Mouse (Mus musculus): ENCODE measurements around the gene Oxct2b. TPM values are rescaled to one million over a fixed set of nuclear protein-coding genes. Genes with fewer than 3 reads are reported as not detected.
"Not testable (repeated sequence)": the region's sequence is repeated elsewhere in the genome, so short reads cannot be mapped to it uniquely, and the experiment has no call there.

Gene Oxct2b
- polyA plus RNA-seq, 1 experiment from 2014 or later, result 0.18 TPM

DNA sequence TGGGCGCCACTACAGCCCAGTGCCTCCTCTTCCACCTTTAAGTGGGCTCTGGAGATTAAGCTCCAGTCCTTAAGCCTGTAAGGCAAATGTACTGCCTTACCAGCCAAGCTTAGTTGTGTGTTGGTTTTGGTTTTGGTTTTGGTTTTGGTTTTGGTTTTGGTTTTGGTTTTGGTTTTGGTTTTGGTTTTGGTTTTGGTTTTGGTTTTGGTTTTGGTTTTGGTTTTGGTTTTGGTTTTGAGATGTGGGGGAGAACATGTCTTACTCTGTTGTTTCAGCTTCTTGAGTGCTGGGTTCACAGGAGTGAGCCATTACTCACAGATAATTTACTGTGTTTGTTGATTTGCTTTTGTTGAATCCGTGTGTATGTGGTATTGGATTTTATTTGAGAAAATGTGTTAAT is 30.8 kb upstream of the Oxct2b start:
- no peak overlapping the region for H3K27ac ChIP-seq (ENCODE audit: low read depth, low read length)
- no peaks in the 10 kb centered on the region for H3K9me3 ChIP-seq (ENCODE audit: control insufficient read depth, low read length)
- no peaks in the 10 kb centered on the region for H3K27me3 ChIP-seq (ENCODE audit: control insufficient read depth, insufficient read depth, low read length)
- no peaks in the 10 kb centered on the region for H3K36me3 ChIP-seq (ENCODE audit: control insufficient read depth, insufficient read depth, low read length)
- peaks cover 4% of the 10 kb centered on the region; the same call in 1 of the 2 replicates for H3K4me1 ChIP-seq (ENCODE audit: control insufficient read depth, insufficient read depth, low read length)
- no peak overlapping the region for H3K9ac ChIP-seq (ENCODE audit: low read length)
- 80% methylated on average over 2 of the region's 2 CpGs for WGBS
- H3K4me2 ChIP-seq, result no peak overlapping the region
- no peak overlapping the region for H3K4me3 ChIP-seq (ENCODE audit: low read depth, low read length)
- DNase-seq (ENCODE audit: low spot score, missing footprints) (no peak), ATAC-seq (ENCODE audit: low FRiP score) (no peak)

DNA sequence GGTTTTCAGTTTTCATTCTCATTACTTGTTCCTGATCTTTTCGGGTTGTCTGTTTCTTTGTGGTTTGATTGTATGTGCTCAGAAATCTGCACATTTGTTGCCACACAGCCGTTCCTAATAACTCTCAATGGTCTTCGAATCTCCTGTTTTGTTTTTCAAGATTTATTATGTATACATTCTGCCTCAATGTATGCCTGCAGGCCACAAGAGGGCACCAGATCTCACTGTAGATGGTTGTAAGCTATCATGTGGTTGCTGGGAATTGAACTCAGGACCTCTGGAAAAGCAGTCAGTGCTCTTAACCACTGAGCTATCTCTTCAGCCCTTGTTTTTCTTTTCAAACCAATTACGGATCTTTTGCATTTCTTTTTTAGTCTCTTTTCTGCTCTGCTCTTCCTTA is 29.7 kb upstream of the Oxct2b start:
- Histone ChIP-seq H3K27me3 (ENCODE audit: control insufficient read depth, insufficient read depth, low read length) (no peaks in the 10 kb centered on the region), H3K36me3 (ENCODE audit: control insufficient read depth, insufficient read depth, low read length) (no peaks in the 10 kb centered on the region), H3K4me3 (ENCODE audit: low read depth, low read length) (no peak overlapping the region), H3K27ac (ENCODE audit: low read depth, low read length) (no peak overlapping the region), H3K4me1 (ENCODE audit: control insufficient read depth, insufficient read depth, low read length) (peaks cover 4% of the 10 kb centered on the region; the same call in 1 of the 2 replicates), H3K4me2 (no peak overlapping the region), H3K9ac (ENCODE audit: low read length) (no peak overlapping the region), H3K9me3 (ENCODE audit: control insufficient read depth, low read length) (no peaks in the 10 kb centered on the region)
- ATAC-seq (ENCODE audit: low FRiP score) (no peak), DNase-seq (ENCODE audit: low spot score, missing footprints) (no peak)
- WGBS, result 88% methylated on average over 4 of the region's 4 CpGs

DNA sequence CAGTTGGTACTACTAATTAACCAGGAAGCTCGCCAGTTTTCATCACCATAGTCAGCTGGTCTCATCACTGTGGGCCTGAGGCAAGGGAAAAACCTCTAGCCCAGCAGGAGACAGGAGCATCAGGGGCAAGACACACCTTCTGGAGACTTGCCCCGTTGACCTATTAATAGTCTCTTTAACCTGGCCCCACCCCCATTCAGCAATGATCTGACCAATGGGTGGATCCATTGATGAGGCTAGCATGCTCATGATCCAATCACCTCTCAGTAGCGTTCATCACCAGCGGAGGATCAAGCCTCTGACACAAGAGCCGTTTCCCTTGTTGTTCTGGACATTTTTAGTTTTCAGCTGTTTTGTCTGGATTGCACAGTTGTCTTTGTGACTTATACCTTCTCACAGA is 23.4 kb upstream of the Oxct2b start:
- Histone ChIP-seq H3K4me3 (ENCODE audit: low read depth, low read length) (no peak overlapping the region), H3K36me3 (ENCODE audit: control insufficient read depth, insufficient read depth, low read length) (no peaks in the 10 kb centered on the region), H3K27ac (ENCODE audit: low read depth, low read length) (no peak overlapping the region), H3K4me1 (ENCODE audit: control insufficient read depth, insufficient read depth, low read length) (no peaks in the 10 kb centered on the region), H3K9me3 (ENCODE audit: control insufficient read depth, low read length) (no peaks in the 10 kb centered on the region), H3K9ac (ENCODE audit: low read length) (no peak overlapping the region), H3K4me2 (no peak overlapping the region), H3K27me3 (ENCODE audit: control insufficient read depth, insufficient read depth, low read length) (no peaks in the 10 kb centered on the region)
- WGBS, result 79% methylated on average over 5 of the region's 5 CpGs
- ATAC-seq (ENCODE audit: low FRiP score) (no peak), DNase-seq (ENCODE audit: low spot score, missing footprints) (no peak)

- H3K36me3 ChIP-seq (ENCODE audit: control insufficient read depth, insufficient read depth, low read length), result no peaks in the 10 kb centered on the region
- no peak overlapping the region for H3K9ac ChIP-seq (ENCODE audit: low read length)
- no peak overlapping the region for H3K4me2 ChIP-seq
- WGBS, result 66% methylated on average over 17 of the region's 17 CpGs
- H3K27ac ChIP-seq (ENCODE audit: low read depth, low read length), result no peak overlapping the region
- H3K9me3 ChIP-seq (ENCODE audit: control insufficient read depth, low read length), result no peaks in the 10 kb centered on the region
- H3K4me1 ChIP-seq (ENCODE audit: control insufficient read depth, insufficient read depth, low read length), result no peaks in the 10 kb centered on the region
- no peaks in the 10 kb centered on the region for H3K27me3 ChIP-seq (ENCODE audit: control insufficient read depth, insufficient read depth, low read length)
- ATAC-seq (ENCODE audit: low FRiP score), result no peak
- no peak for DNase-seq (ENCODE audit: low spot score, missing footprints)
- H3K4me3 ChIP-seq (ENCODE audit: low read depth, low read length), result no peak overlapping the region
Measured at GRCm38 (mm10) chr4:123093064-123093776, 22.8 kb upstream of the Oxct2b start.

DNA sequence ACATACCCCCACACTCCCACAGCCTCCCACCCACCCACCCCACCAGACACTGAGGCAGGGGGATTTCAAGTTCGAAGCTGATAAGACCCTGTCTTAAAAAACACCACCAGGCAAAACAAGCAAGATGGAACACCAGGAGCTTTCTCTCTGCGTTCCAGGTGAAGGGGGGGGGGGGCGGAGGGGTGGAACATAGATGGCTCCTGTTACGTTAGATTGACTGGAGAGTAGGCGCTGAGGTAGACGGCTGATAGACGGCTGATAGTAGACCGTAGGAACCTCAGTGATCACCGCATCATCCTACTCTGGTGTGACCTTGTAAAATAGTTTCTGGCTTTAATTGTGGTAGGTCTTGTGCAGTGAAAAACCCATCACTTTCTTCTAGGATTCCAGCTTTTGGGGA is 22.2 kb upstream of the Oxct2b start:
- no peak overlapping the region for H3K4me2 ChIP-seq
- no peaks in the 10 kb centered on the region for H3K36me3 ChIP-seq (ENCODE audit: control insufficient read depth, insufficient read depth, low read length)
- ATAC-seq (ENCODE audit: low FRiP score), result no peak
- WGBS, result 71% methylated on average over 9 of the region's 9 CpGs
- no peak overlapping the region for H3K27ac ChIP-seq (ENCODE audit: low read depth, low read length)
- H3K9me3 ChIP-seq (ENCODE audit: control insufficient read depth, low read length), result no peaks in the 10 kb centered on the region
- H3K27me3 ChIP-seq (ENCODE audit: control insufficient read depth, insufficient read depth, low read length), result no peaks in the 10 kb centered on the region
- no peak overlapping the region for H3K4me3 ChIP-seq (ENCODE audit: low read depth, low read length)
- H3K9ac ChIP-seq (ENCODE audit: low read length), result no peak overlapping the region
- no peak for DNase-seq (ENCODE audit: low spot score, missing footprints)
- H3K4me1 ChIP-seq (ENCODE audit: control insufficient read depth, insufficient read depth, low read length), result no peaks in the 10 kb centered on the region

GRCm38 (mm10) chr4:123104651-123105450 is 11.2 kb upstream of the Oxct2b start, which contains the start of gene Bmp8b:
TSS of gene Bmp8b (plus strand) at chr4:123105165.
- Histone ChIP-seq H3K9me3 (ENCODE audit: control insufficient read depth, low read length) (no peaks in the 10 kb centered on the region), H3K4me2 (peak within 1 kb of the TSS; percentile 38), H3K27ac (ENCODE audit: low read depth, low read length) (no peak within 1 kb of the TSS), H3K4me1 (ENCODE audit: control insufficient read depth, insufficient read depth, low read length) (no peaks in the 10 kb centered on the region), H3K9ac (ENCODE audit: low read length) (no peak within 1 kb of the TSS), H3K27me3 (ENCODE audit: control insufficient read depth, insufficient read depth, low read length) (peaks cover 17% of the 10 kb centered on the region), H3K4me3 (ENCODE audit: low read depth, low read length) (peak within 1 kb of the TSS; percentile 19), H3K36me3 (ENCODE audit: control insufficient read depth, insufficient read depth, low read length) (no peaks in the 10 kb centered on the region)
- DNase-seq (ENCODE audit: low spot score, missing footprints), result peak; percentile 88
- ATAC-seq (ENCODE audit: low FRiP score), result peak; percentile 58; the same call in 1 of the 2 replicates
- 6% methylated on average over 74 of the region's 75 CpGs for WGBS

DNA sequence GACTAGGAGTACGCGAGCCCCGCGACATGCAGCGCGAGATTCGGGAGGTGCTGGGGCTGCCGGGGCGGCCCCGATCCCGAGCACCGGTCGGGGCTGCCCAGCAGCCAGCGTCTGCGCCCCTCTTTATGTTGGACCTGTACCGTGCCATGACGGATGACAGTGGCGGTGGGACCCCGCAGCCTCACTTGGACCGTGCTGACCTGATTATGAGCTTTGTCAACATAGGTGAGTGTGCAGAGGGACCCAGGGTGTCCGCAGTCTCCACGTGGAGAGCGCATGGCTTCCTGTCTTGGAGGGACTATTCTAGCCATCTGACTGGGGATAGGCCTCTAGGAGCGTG is 10.6 kb upstream of the Oxct2b start:
- H3K9me3 ChIP-seq (ENCODE audit: control insufficient read depth, low read length), result no peaks in the 10 kb centered on the region
- H3K27me3 ChIP-seq (ENCODE audit: control insufficient read depth, insufficient read depth, low read length), result peaks cover 17% of the 10 kb centered on the region
- WGBS, result 22% methylated on average over 24 of the region's 24 CpGs
- DNase-seq (ENCODE audit: low spot score, missing footprints) (peak; percentile 88), ATAC-seq (ENCODE audit: low FRiP score) (peak; percentile 55; the same call in 1 of the 2 replicates)
- peak overlapping the region; percentile 38 for H3K4me2 ChIP-seq
- H3K9ac ChIP-seq (ENCODE audit: low read length), result no peak overlapping the region
- no peaks in the 10 kb centered on the region for H3K36me3 ChIP-seq (ENCODE audit: control insufficient read depth, insufficient read depth, low read length)
- peak overlapping the region; percentile 19 for H3K4me3 ChIP-seq (ENCODE audit: low read depth, low read length)
- H3K27ac ChIP-seq (ENCODE audit: low read depth, low read length), result no peak overlapping the region
- H3K4me1 ChIP-seq (ENCODE audit: control insufficient read depth, insufficient read depth, low read length), result no peaks in the 10 kb centered on the region

- not testable (repeated sequence) for H3K9ac ChIP-seq (ENCODE audit: low read length); H3K4me3 ChIP-seq (ENCODE audit: low read depth, low read length); H3K9me3 ChIP-seq (ENCODE audit: control insufficient read depth, low read length); H3K4me1 ChIP-seq (ENCODE audit: control insufficient read depth, insufficient read depth, low read length); H3K36me3 ChIP-seq (ENCODE audit: control insufficient read depth, insufficient read depth, low read length); ATAC-seq (ENCODE audit: low FRiP score); H3K27ac ChIP-seq (ENCODE audit: low read depth, low read length); H3K4me2 ChIP-seq
- peaks cover 17% of the 10 kb centered on the region for H3K27me3 ChIP-seq (ENCODE audit: control insufficient read depth, insufficient read depth, low read length)
- DNase-seq (ENCODE audit: low spot score, missing footprints), result peak; percentile 73
- WGBS, result 84% methylated on average over 6 of the region's 7 CpGs
Measured at GRCm38 (mm10) chr4:123105929-123106328, 10.1 kb upstream of the Oxct2b start.

- Histone ChIP-seq H3K4me1 (ENCODE audit: control insufficient read depth, insufficient read depth, low read length) (no peaks in the 10 kb centered on the region), H3K27ac (ENCODE audit: low read depth, low read length) (no peak overlapping the region), H3K9me3 (ENCODE audit: control insufficient read depth, low read length) (no peaks in the 10 kb centered on the region), H3K4me2 (no peak overlapping the region), H3K27me3 (ENCODE audit: control insufficient read depth, insufficient read depth, low read length) (peaks cover 17% of the 10 kb centered on the region), H3K9ac (ENCODE audit: low read length) (no peak overlapping the region), H3K36me3 (ENCODE audit: control insufficient read depth, insufficient read depth, low read length) (no peaks in the 10 kb centered on the region), H3K4me3 (ENCODE audit: low read depth, low read length) (no peak overlapping the region)
- DNase-seq (ENCODE audit: low spot score, missing footprints) (peak; percentile 81), ATAC-seq (ENCODE audit: low FRiP score) (no peak)
- WGBS, result 83% methylated on average over 2 of the region's 2 CpGs
Measured at GRCm38 (mm10) chr4:123106864-123107263, 9.2 kb upstream of the Oxct2b start.
